Mouse (Mus musculus) MEL (cell line): ENCODE measurements around the gene Slc25a48. TPM values are rescaled to one million over a fixed set of nuclear protein-coding genes. Genes with fewer than 3 reads are reported as not detected.

Experiments used
- DNase-seq: peaks from one replicate; pipeline ENCODE4 v3.0.0; 2011; ENCODE audit warnings: low read depth, low spot score
- H3K27ac ChIP-seq: 2 replicates; pipeline ENCODE4 v1.5.1; 2012; ENCODE audit warnings: low read depth, mild to moderate bottlenecking, control low read depth, low read length, moderate library complexity; ENCODE audit not compliant: control insufficient read depth
- H3K27me3 ChIP-seq, 2 experiments: fragments of 150-350 bp in 1 of 2; sonication (generic) in 1 of 2; 2 replicates each; pipeline ENCODE4 v1.6.1; 2012; ENCODE audit warnings: low read length in 2 of 2, mild to moderate bottlenecking in 2 of 2, improper control_type of control experiment in 1 of 2, moderate library complexity in 1 of 2; ENCODE audit not compliant: insufficient read depth in 2 of 2, control insufficient read depth in 1 of 2
- H3K36me3 ChIP-seq, 2 experiments: 2 replicates each; pipeline ENCODE4 v1.6.1; 2012 to 2014; ENCODE audit warnings: low read length in 2 of 2, improper control_type of control experiment in 1 of 2, inconsistent platforms in 1 of 2, mild to moderate bottlenecking in 1 of 2; ENCODE audit not compliant: insufficient read depth in 2 of 2, control insufficient read depth in 1 of 2
- H3K4me1 ChIP-seq, 2 experiments: fragments of 150-350 bp in 1 of 2; sonication (generic) in 1 of 2; 2 replicates each; pipeline ENCODE4 v1.6.1; 2012; ENCODE audit warnings: low read length in 2 of 2, improper control_type of control experiment in 1 of 2, mild to moderate bottlenecking in 1 of 2; ENCODE audit not compliant: insufficient read depth in 2 of 2, control insufficient read depth in 1 of 2
- H3K4me3 ChIP-seq, 2 experiments: fragments of 150-350 bp in 1 of 2; sonication (generic) in 1 of 2; 2 replicates each; pipeline ENCODE4 v1.5.1; 2012; ENCODE audit warnings: low read depth in 2 of 2, low read length in 2 of 2, mild to moderate bottlenecking in 2 of 2, moderate library complexity in 2 of 2, control low read depth in 1 of 2, improper control_type of control experiment in 1 of 2; ENCODE audit not compliant: control insufficient read depth in 1 of 2, insufficient read depth in 1 of 2
- H3K79me2 ChIP-seq: 2 replicates; pipeline ENCODE4 v1.6.1; 2012; ENCODE audit warnings: mild to moderate bottlenecking, low read length, moderate library complexity; ENCODE audit not compliant: control insufficient read depth, poor library complexity, insufficient read depth
- H3K9ac ChIP-seq: 2 replicates; pipeline ENCODE4 v1.6.1; 2012; ENCODE audit warnings: low read depth, mild to moderate bottlenecking, control low read depth, low read length, moderate library complexity; ENCODE audit not compliant: control insufficient read depth, poor library complexity, severe bottlenecking
- H3K9me3 ChIP-seq: fragments of 150-350 bp; sonication (generic); replicated peaks from 2 replicates; pipeline ENCODE4 v1.6.1; 2012; ENCODE audit warnings: mild to moderate bottlenecking, low read length, improper control_type of control experiment, moderate library complexity; ENCODE audit not compliant: insufficient read depth
- BHLHE40 ChIP-seq: IDR thresholded peaks from 2 replicates; pipeline ENCODE4 v1.6.1; 2012; ENCODE audit warnings: low read depth, mild to moderate bottlenecking, inconsistent platforms, low read length, improper control_type of control experiment, borderline replicate concordance
- CHD2 ChIP-seq: IDR thresholded peaks from 2 replicates; pipeline ENCODE4 v1.6.1; 2011; ENCODE audit warnings: low read length, improper control_type of control experiment
- CTCF ChIP-seq, 3 experiments: IDR thresholded peaks in 2 of 3; conservative IDR thresholded peaks in 1 of 3; 2 replicates each; pipeline ENCODE4 v1.5.1; 2011 to 2012; ENCODE audit warnings: low read length in 3 of 3, low read depth in 2 of 3, mild to moderate bottlenecking in 2 of 3, improper control_type of control experiment in 1 of 3, inconsistent platforms in 1 of 3, mixed read lengths in 1 of 3, moderate library complexity in 1 of 3; ENCODE audit not compliant: control insufficient read depth in 1 of 3, insufficient read depth in 1 of 3, poor library complexity in 1 of 3, severe bottlenecking in 1 of 3
- E2F4 ChIP-seq: IDR thresholded peaks from 2 replicates; pipeline ENCODE4 v1.6.1; 2011; ENCODE audit warnings: low read depth, low read length, improper control_type of control experiment, borderline replicate concordance
- ELF1 ChIP-seq: IDR thresholded peaks from 2 replicates; pipeline ENCODE4 v1.6.1; 2014; ENCODE audit warnings: low read depth, mild to moderate bottlenecking, inconsistent platforms, low read length, improper control_type of control experiment, moderate library complexity
- GABPA ChIP-seq: IDR thresholded peaks from 2 replicates; pipeline ENCODE4 v1.6.1; 2012; ENCODE audit warnings: low read depth, mild to moderate bottlenecking, inconsistent platforms, low read length, improper control_type of control experiment, moderate library complexity
- GATA1 ChIP-seq: IDR thresholded peaks from 2 replicates; pipeline ENCODE4 v1.6.1; 2011; ENCODE audit warnings: low read depth, low read length, improper control_type of control experiment
- HCFC1 ChIP-seq: IDR thresholded peaks from 2 replicates; pipeline ENCODE4 v1.6.1; 2012; ENCODE audit warnings: low read depth, mild to moderate bottlenecking, inconsistent platforms, low read length, improper control_type of control experiment, moderate library complexity
- JUND ChIP-seq: IDR thresholded peaks from 2 replicates; pipeline ENCODE4 v1.6.1; 2011; ENCODE audit warnings: low read depth, mild to moderate bottlenecking, improper control_type of control experiment, low read length
- KAT2A ChIP-seq: conservative IDR thresholded peaks from 2 replicates; pipeline ENCODE4 v1.6.1; 2012; ENCODE audit warnings: low read depth, low read length, improper control_type of control experiment, inconsistent platforms
- MAFK ChIP-seq: IDR thresholded peaks from 2 replicates; pipeline ENCODE4 v1.6.1; 2011; ENCODE audit warnings: low read depth, mild to moderate bottlenecking, low read length, improper control_type of control experiment, borderline replicate concordance
- MAZ ChIP-seq: IDR thresholded peaks from 2 replicates; pipeline ENCODE4 v1.6.1; 2012; ENCODE audit warnings: low read depth, mild to moderate bottlenecking, inconsistent platforms, low read length, improper control_type of control experiment
- MEF2A ChIP-seq: IDR thresholded peaks from 2 replicates; pipeline ENCODE4 v1.6.1; 2014; ENCODE audit warnings: low read depth, mild to moderate bottlenecking, inconsistent platforms, low read length, improper control_type of control experiment; ENCODE audit not compliant: poor library complexity, insufficient replicate concordance, severe bottlenecking; ENCODE audit errors: extremely low read depth
- MYB ChIP-seq: IDR thresholded peaks from 2 replicates; pipeline ENCODE4 v1.6.1; 2011; ENCODE audit warnings: mild to moderate bottlenecking, low read depth, low read length, improper control_type of control experiment
- MYC ChIP-seq: IDR thresholded peaks from 2 replicates; pipeline ENCODE4 v1.6.1; 2011; ENCODE audit warnings: low read depth, mild to moderate bottlenecking, low read length, improper control_type of control experiment, moderate library complexity
- POLR2A ChIP-seq, 2 experiments: IDR thresholded peaks; 2 replicates each; pipeline ENCODE4 v1.6.1; 2011 to 2012; ENCODE audit warnings: low read length in 2 of 2, mild to moderate bottlenecking in 2 of 2, control low read depth in 1 of 2, improper control_type of control experiment in 1 of 2, low read depth in 1 of 2, moderate library complexity in 1 of 2; ENCODE audit not compliant: control insufficient read depth in 1 of 2, insufficient read depth in 1 of 2, poor library complexity in 1 of 2
- POLR2AphosphoS2 ChIP-seq: IDR thresholded peaks from 2 replicates; pipeline ENCODE4 v1.6.1; 2011; ENCODE audit warnings: low read length, improper control_type of control experiment
- POLR2AphosphoS5 ChIP-seq: IDR thresholded peaks from 2 replicates; pipeline ENCODE4 v1.6.1; 2012; ENCODE audit warnings: low read depth, borderline replicate concordance, mild to moderate bottlenecking, inconsistent platforms, low read length, moderate library complexity, mixed read lengths
- RAD21 ChIP-seq: IDR thresholded peaks from 2 replicates; pipeline ENCODE4 v1.6.1; 2011; ENCODE audit warnings: mild to moderate bottlenecking, low read depth, low read length, improper control_type of control experiment
- RCOR1 ChIP-seq: IDR thresholded peaks from 2 replicates; pipeline ENCODE4 v1.6.1; 2012; ENCODE audit warnings: low read depth, mild to moderate bottlenecking, inconsistent platforms, low read length, improper control_type of control experiment
- TBP ChIP-seq: IDR thresholded peaks from 2 replicates; pipeline ENCODE4 v1.8.0; 2011; ENCODE audit warnings: low read depth, low read length, improper control_type of control experiment
- TCF12 ChIP-seq: IDR thresholded peaks from 2 replicates; pipeline ENCODE4 v1.6.1; 2014; ENCODE audit warnings: low read depth, mild to moderate bottlenecking, inconsistent platforms, low read length, improper control_type of control experiment, moderate library complexity
- UBTF ChIP-seq: IDR thresholded peaks from 2 replicates; pipeline ENCODE4 v1.6.1; 2012; ENCODE audit warnings: low read depth, mild to moderate bottlenecking, inconsistent platforms, low read length, improper control_type of control experiment, moderate library complexity, borderline replicate concordance; ENCODE audit not compliant: insufficient read depth
- USF1 ChIP-seq: IDR thresholded peaks from 2 replicates; pipeline ENCODE4 v1.6.1; 2014; ENCODE audit warnings: low read depth, mild to moderate bottlenecking, inconsistent platforms, low read length, improper control_type of control experiment, moderate library complexity
- polyA plus RNA-seq, 2 experiments: library from polyadenylated mRNA; stranded (reverse) in 1 of 2; unstranded in 1 of 2; fragments of >175 nt in 1 of 2; fragments of >200 nt in 1 of 2; gene quantifications; 2 replicates each; pipeline versions ENCODE4 v1.2.1 to v1.2.4; 2012; ENCODE audit warnings: low replicate concordance in 2 of 2, low read depth in 1 of 2; ENCODE audit not compliant: insufficient read length in 2 of 2, insufficient read depth in 1 of 2, missing spikeins in 1 of 2
- total RNA-seq: library from RNA; depleted of rRNA; stranded (reverse); fragments of 300-350 nt; gene quantifications from 2 replicates; pipeline ENCODE4 v1.2.3, GENCODE M21; 2012

Gene Slc25a48
- total and polyA plus RNA-seq, 3 experiments: not detected

- H3K9ac ChIP-seq: no peak overlapping the region
- no peak overlapping the region for H3K4me3 ChIP-seq
- H3K27me3 ChIP-seq: no peaks in the 10 kb centered on the region
- no peaks in the 10 kb centered on the region for H3K9me3 ChIP-seq
- H3K79me2 ChIP-seq: no peaks in the 10 kb centered on the region
- H3K36me3 ChIP-seq: no peaks in the 10 kb centered on the region
- TF ChIP-seq USF1: no peak
- no peak for TF ChIP-seq JUND
- no peak for TF ChIP-seq RAD21
- no peak for TF ChIP-seq TBP
- TF ChIP-seq POLR2AphosphoS5: no peak
- TF ChIP-seq MEF2A: no peak
- TF ChIP-seq POLR2AphosphoS2: no peak
- TF ChIP-seq ELF1: no peak
- TF ChIP-seq MAZ: no peak
- TF ChIP-seq KAT2A: no peak
- no peak for TF ChIP-seq GABPA
- TF ChIP-seq POLR2A (IDR thresholded peaks at IDR 0.05; ENCODE audit: control insufficient read depth in 1 of 2, insufficient read depth in 1 of 2, low read depth in 1 of 2, low read length in 2 of 2, poor library complexity in 1 of 2): no peak
- no peak for TF ChIP-seq MAFK
- H3K27ac ChIP-seq: no peak overlapping the region
- DNase-seq: no peak
- no peaks in the 10 kb centered on the region for H3K4me1 ChIP-seq
Measured at GRCm38 (mm10) chr13:56467786-56468185, 29.6 kb downstream of the Slc25a48 start.

GRCm38 (mm10) chr13:56468536-56468935, 30.4 kb downstream of the Slc25a48 start:
- H3K27me3 ChIP-seq: no peaks in the 10 kb centered on the region
- TF ChIP-seq MAFK: no peak
- TF ChIP-seq GABPA: no peak
- TF ChIP-seq HCFC1: no peak
- no peak for TF ChIP-seq RAD21
- no peak for TF ChIP-seq MYC
- TF ChIP-seq MYB: no peak
- no peak for TF ChIP-seq JUND
- TF ChIP-seq BHLHE40: no peak
- TF ChIP-seq E2F4: no peak
- no peak for TF ChIP-seq POLR2AphosphoS5
- TF ChIP-seq CHD2: no peak
- TF ChIP-seq RCOR1: no peak
- TF ChIP-seq CTCF (IDR thresholded peaks at IDR 0.05 in 2 of 3, conservative IDR thresholded peaks at IDR 0.05 in 1 of 3; ENCODE audit: control insufficient read depth in 1 of 3, insufficient read depth in 1 of 3, low read depth in 2 of 3, low read length in 3 of 3, poor library complexity in 1 of 3, severe bottlenecking in 1 of 3): no peak
- TF ChIP-seq TCF12: no peak
- no peak for TF ChIP-seq UBTF
- no peak for TF ChIP-seq GATA1
- TF ChIP-seq POLR2AphosphoS2: no peak
- TF ChIP-seq KAT2A: no peak

More at GRCm38 (mm10) chr13:56468536-56468935, 30.4 kb downstream of the Slc25a48 start:
- Histone ChIP-seq H3K9ac (no peak overlapping the region), H3K9me3 (no peaks in the 10 kb centered on the region), H3K27ac (no peak overlapping the region), H3K4me3 (no peak overlapping the region), H3K36me3 (no peaks in the 10 kb centered on the region), H3K79me2 (no peaks in the 10 kb centered on the region), H3K4me1 (no peaks in the 10 kb centered on the region)
- DNase-seq: no peak
